Mouse (Mus musculus) G1E (cell line): ENCODE data around the gene Onecut1. TPM values are rescaled to one million over a fixed set of nuclear protein-coding genes. Genes with fewer than 3 reads are reported as not detected.

Source experiments
- ATAC-seq: 2 replicates; pipeline ENCODE4 v1.8.0; 2016; ENCODE audit warnings: mild to moderate bottlenecking; ENCODE audit not compliant: insufficient number of reproducible peaks, poor library complexity, low FRiP score, severe bottlenecking; ENCODE audit errors: extremely low read depth
- DNase-seq: peaks from one replicate; pipeline ENCODE4 v3.0.0; 2012; ENCODE audit warnings: low spot score
- H3K27me3 ChIP-seq: 2 replicates; pipeline ENCODE4 v1.6.1; 2012; ENCODE audit warnings: mild to moderate bottlenecking, low read length, inconsistent platforms; ENCODE audit not compliant: insufficient read depth
- H3K36me3 ChIP-seq: replicated peaks from 2 replicates; pipeline ENCODE3; 2012; ENCODE audit warnings: mild to moderate bottlenecking, inconsistent platforms
- H3K4me1 ChIP-seq: 2 replicates; pipeline ENCODE4 v1.6.1; 2012; ENCODE audit warnings: low read depth, low read length, inconsistent platforms, mixed read lengths; ENCODE audit not compliant: insufficient read depth
- H3K4me3 ChIP-seq: 2 replicates; pipeline ENCODE4 v1.5.1; 2012; ENCODE audit warnings: low read depth, mild to moderate bottlenecking, inconsistent platforms, low read length, moderate library complexity, mixed read lengths
- H3K9me3 ChIP-seq: replicated peaks from 2 replicates; pipeline ENCODE4 v1.6.1; 2012; ENCODE audit warnings: inconsistent platforms
- CTCF ChIP-seq: IDR thresholded peaks from 2 replicates; pipeline ENCODE4 v1.5.1; 2012; ENCODE audit warnings: low read depth, low read length, inconsistent platforms, mixed read lengths
- GATA1 ChIP-seq: IDR thresholded peaks from 2 replicates; pipeline ENCODE4 v1.6.1; 2012; ENCODE audit warnings: borderline replicate concordance, low read length, inconsistent platforms, mixed read lengths
- GATA2 ChIP-seq: IDR thresholded peaks from 2 replicates; pipeline ENCODE4 v1.6.1; 2012; ENCODE audit warnings: low read depth, low read length, inconsistent platforms, borderline replicate concordance
- POLR2AphosphoS5 ChIP-seq: IDR thresholded peaks from 2 replicates; pipeline ENCODE4 v1.6.1; 2012; ENCODE audit warnings: low read depth, low read length, inconsistent platforms; ENCODE audit not compliant: insufficient replicate concordance
- TAL1 ChIP-seq: conservative IDR thresholded peaks from 2 replicates; pipeline ENCODE4 v1.6.1; 2012; ENCODE audit warnings: low read depth, low read length, inconsistent platforms, mixed read lengths
- polyA plus RNA-seq: library from polyadenylated mRNA; stranded (reverse); fragments of >175 nt; gene quantifications from 2 replicates; pipeline ENCODE4 v1.2.3, GENCODE M21; 2012
- total RNA-seq, 2 experiments: library from RNA; stranded (forward) in 1 of 2; stranded (reverse) in 1 of 2; fragments of 200-1000 nt in 1 of 2; fragments of >200 nt in 1 of 2; fragmentation: Nextera tagmentation in 1 of 2; gene quantifications; 2 replicates each; pipeline ENCODE4 v1.2.3; 2014 to 2017

Gene Onecut1
- total and polyA plus RNA-seq, 3 experiments: 0.05 to 1.4 TPM; not detected in 1

DNA sequence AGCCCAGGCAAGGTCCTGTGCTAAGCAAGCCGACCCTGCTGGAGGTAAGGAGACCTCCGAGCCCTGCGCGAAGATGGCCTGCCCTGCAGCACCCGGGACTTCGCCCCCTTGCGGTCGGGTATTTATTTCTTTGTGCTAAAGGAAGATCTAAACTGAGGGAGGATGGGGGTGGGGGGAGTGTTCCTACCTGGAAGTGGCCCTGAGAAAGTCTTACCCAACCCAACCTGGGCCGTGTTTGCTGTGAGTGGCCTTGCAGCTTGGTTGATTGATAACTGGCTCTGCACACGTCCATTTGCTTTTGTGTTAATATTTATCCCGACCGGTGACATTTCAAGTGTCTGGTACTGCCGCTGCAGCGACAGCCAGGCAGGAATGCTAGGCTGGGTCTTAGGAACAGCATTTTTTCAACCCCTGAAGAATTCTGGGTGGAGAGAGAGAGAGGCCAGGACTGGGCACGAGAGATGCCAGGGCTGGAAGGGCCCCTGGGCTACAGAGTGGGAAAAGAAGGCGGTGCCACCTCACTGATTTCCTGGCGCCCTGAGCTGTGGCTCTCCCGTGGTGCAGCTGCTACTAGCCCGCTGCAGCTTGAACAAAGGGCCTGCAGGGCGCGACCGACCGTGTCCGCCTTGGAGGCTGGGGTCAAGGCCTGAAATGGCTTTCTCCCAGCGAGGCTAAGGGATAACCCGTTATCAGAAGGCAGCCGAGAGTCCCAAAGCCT lies 5.0 kb downstream of the Onecut1 start:
- TF ChIP-seq GATA1: no peak
- no peak for TF ChIP-seq CTCF
- TF ChIP-seq GATA2: no peak
- TF ChIP-seq POLR2AphosphoS5: no peak
- TF ChIP-seq TAL1: no peak
- no peak for ATAC-seq
- no peaks in the 10 kb centered on the region; the same call in 1 of the 2 replicates for H3K27me3 ChIP-seq

DNA sequence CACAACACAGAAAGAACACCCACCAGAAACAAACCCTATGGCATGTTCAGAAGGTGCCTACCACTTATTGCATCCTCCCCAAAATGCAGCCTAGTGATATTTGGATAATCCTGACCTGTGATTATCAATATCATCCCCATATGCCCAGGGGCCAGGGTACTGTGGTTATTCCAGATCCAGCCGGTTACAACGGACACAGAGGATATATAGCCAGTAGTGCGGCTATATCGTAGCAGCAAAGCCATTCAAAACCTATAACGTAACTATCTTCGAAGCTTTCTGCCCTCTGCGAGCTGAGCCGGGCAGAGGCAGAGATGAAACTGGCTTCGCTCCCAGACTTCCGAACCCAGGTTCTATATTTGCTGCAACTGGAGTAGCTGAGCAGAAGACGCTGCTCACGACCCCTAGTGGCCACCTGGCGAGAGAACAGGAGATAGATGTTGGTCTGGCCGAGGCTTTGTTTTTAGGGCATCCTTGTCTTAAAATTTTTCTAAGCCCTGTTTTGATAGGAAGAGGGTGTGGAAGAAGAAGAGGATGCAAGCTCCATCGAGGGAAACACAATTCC lies 6.0 kb downstream of the Onecut1 start:
- Histone ChIP-seq H3K27me3 (no peaks in the 10 kb centered on the region; the same call in 1 of the 2 replicates), H3K4me3 (no peak overlapping the region), H3K4me1 (no peaks in the 10 kb centered on the region), H3K36me3 (no peaks in the 10 kb centered on the region), H3K9me3 (peaks cover 53% of the 10 kb centered on the region)
- DNase-seq: no peak
- ATAC-seq: no peak
- TF ChIP-seq TAL1 (no peak), GATA2 (no peak), POLR2AphosphoS5 (no peak), GATA1 (no peak), CTCF (no peak)

More for the DNA sequence above, 5.0 kb downstream of the Onecut1 start:
- Histone ChIP-seq H3K4me1 (no peaks in the 10 kb centered on the region), H3K9me3 (peaks cover 63% of the 10 kb centered on the region), H3K36me3 (no peaks in the 10 kb centered on the region), H3K4me3 (no peak overlapping the region; the same call in 1 of the 2 replicates)
- no peak for DNase-seq

GRCm38 (mm10) chr9:74868336-74868950 lies 6.7 kb downstream of the Onecut1 start:
- DNase-seq (no peak), ATAC-seq (no peak)
- H3K9me3 ChIP-seq: peaks cover 46% of the 10 kb centered on the region
- no peaks in the 10 kb centered on the region for H3K4me1 ChIP-seq
- no peaks in the 10 kb centered on the region; the same call in 1 of the 2 replicates for H3K27me3 ChIP-seq
- TF ChIP-seq GATA1 (no peak), CTCF (no peak), POLR2AphosphoS5 (no peak), TAL1 (no peak), GATA2 (no peak)
- no peak overlapping the region for H3K4me3 ChIP-seq
- H3K36me3 ChIP-seq: no peaks in the 10 kb centered on the region

DNA sequence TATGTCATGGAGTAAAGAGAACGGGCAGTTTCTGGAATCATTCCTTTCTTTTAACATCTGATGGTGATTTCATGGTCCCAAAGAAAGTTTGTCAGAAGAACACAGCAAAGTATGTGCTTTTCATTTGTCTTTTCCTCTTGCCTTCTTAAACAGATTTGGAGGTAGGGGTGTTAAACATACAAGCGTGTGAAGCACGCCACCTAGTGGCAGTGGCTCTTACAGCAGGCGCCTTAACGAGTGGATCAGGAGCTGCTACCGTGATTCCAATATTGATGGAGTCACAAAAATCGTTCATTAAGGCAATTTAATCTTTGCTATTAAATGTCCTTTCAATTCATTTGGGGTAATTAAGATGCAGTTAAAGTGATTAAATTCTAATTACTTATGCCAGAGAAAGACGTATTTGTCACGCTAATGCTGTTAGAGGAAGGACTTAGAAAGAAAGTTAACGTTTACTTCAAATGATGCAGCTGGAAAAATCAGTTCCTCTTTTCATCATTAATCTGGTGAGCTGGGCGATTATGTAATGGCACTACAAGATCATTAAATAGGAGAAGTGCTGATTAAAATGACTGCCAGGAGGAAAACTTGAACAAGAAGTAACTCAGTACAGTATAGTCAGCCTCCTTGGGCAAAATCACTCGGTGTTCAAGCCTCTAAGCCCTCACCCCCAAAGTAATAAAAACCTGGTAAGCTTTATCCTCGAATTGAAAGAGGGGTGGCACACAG lies 9.4 kb downstream of the Onecut1 start:
- peak; percentile 37 for TF ChIP-seq CTCF
- TF ChIP-seq GATA1: no peak
- Histone ChIP-seq H3K4me1 (no peaks in the 10 kb centered on the region), H3K27me3 (no peaks in the 10 kb centered on the region), H3K36me3 (no peaks in the 10 kb centered on the region), H3K4me3 (no peak overlapping the region), H3K9me3 (peaks cover 22% of the 10 kb centered on the region)
- ATAC-seq: no peak
- DNase-seq: no peak

GRCm38 (mm10) chr9:74876328-74876727 lies 14.6 kb downstream of the Onecut1 start:
- H3K4me3 ChIP-seq: no peak overlapping the region
- H3K4me1 ChIP-seq: no peaks in the 10 kb centered on the region
- H3K27me3 ChIP-seq: no peaks in the 10 kb centered on the region
- DNase-seq (no peak), ATAC-seq (no peak)
- no peaks in the 10 kb centered on the region for H3K36me3 ChIP-seq
- H3K9me3 ChIP-seq: 0 out of 2 replicates have a peak, but pooled peaks cover 2% of the 10 kb centered on the region
- TF ChIP-seq GATA1 (no peak), TAL1 (no peak), CTCF (no peak), GATA2 (no peak), POLR2AphosphoS5 (no peak)

- Histone ChIP-seq H3K27me3 (no peaks in the 10 kb centered on the region), H3K9me3 (0 out of 2 replicates have a peak, but pooled peaks cover 2% of the 10 kb centered on the region), H3K4me3 (no peak overlapping the region), H3K4me1 (no peaks in the 10 kb centered on the region), H3K36me3 (no peaks in the 10 kb centered on the region)
- DNase-seq (no peak), ATAC-seq (no peak)
- TF ChIP-seq CTCF (no peak), GATA1 (no peak), GATA2 (no peak), TAL1 (no peak), POLR2AphosphoS5 (no peak)
These were observed 16.0 kb downstream of the Onecut1 start for GRCm38 (mm10) chr9:74877709-74878108.
